Mouse (Mus musculus) urinary bladder, postnatal 25 days (tissue): Measurements from ENCODE around the gene Ccdc167.
A peak's percentile ranks its signal among the peaks of the same experiment; 100 is the strongest.

Experiments
- DNase-seq: peaks from one replicate; pipeline ENCODE4 v3.0.0; 2022; ENCODE audit warnings: low spot score

The Ccdc167 gene

DNA sequence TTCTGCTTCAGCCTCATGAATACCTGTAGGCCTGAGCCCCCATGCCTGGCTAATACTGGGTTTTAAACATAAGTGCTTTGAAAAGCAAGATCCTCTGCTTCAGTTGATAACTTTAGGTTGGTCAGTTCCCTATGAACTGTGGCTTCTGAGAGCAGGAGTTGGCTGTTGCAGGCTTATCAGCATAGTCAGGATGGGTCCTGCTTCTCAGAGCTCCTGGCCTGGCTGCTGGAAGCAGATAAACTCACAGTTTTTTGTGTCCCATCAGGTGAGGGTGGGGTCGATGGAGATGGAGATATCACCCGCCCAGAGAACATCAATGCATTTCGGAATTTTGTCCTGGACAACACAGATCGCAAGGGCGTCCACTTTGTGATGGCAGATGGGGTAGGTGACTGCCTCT, 30.1 kb downstream of the Ccdc167 start:
- DNase-seq, result no peak

DNA sequence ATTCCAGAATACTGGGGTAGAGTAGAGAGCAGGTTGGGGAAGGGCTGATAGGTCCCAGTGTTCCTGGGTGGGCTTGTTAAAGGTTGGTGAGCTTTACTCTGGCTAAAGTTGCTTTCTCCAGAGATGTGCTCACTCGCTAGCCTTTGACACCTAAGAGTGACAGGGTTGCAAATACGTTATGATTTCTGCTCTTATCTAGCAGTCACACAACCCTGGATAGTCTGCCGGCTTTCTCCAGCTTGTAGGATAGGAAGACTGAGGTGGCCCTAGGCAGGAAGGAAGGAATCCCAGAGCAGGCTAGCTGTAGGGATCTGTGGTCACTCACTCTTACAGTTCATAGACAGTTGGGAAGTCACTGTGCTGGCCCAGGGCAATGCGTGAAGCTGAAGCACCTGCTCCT, 32.6 kb downstream of the Ccdc167 start:
- no peak for DNase-seq

DNA sequence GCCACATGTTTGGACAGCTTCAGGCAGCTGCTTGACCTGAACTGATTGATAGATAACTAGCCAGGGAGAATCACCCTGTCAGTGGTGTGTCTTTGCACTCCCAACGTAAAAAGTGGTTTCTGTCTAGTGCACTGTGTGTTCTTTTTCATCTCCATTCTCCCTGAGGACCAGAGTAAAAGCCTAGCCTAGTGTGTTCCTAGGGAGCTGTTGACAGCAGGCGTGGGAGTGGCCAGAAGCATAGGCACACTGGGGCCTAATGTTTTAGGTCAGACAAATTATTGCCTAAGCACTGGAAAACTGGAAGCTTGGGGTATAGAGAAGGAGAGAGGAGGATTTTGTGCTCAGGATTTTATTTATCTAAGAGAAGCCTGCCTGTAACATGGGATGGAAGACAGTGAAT, 33.7 kb downstream of the Ccdc167 start:
- no peak for DNase-seq

- no peak for DNase-seq
Measured at GRCm38 (mm10) chr17:29682261-29682660, 34.6 kb downstream of the Ccdc167 start.

DNA sequence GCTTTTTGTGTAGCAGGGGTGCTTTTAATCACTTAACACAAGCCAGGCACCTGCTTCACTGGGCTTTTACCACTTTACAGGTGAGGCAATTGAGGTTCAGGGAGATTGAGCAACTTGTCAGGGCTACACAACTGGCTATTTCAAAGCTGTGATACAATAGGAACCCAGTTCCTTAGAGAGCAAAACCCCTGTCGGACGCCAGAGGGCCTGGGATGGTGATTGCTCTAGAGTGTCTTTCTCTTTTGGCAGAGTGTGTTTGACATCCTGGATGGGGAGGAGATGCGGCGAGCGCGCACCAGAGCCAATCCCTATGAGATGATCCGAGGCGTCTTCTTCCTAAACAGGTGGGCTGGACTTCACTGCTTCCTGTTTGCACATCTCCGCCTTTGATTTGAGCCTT, 35.2 kb downstream of the Ccdc167 start:
- DNase-seq, result no peak

GRCm38 (mm10) chr17:29680921-29681320, 35.9 kb downstream of the Ccdc167 start:
- DNase-seq, result no peak

DNA sequence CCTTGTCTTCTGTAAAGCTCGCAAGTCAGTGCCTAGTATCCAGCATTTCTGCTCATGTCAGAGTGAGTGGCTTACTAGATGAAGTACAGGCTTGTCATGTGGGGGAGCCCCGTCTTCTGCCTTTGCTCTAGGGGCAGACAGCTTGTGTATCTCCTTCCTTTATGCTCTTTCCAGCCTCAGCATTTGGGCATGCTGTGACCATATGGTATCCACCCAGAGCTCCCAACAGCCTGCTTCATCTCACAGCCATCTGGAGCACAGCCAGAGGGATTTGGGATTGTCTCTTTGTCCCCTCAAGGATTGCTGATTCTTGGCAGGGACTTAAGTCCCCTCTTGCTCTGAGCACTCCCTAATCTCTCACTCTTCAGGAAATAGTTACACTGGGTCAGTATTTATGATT, 36.7 kb downstream of the Ccdc167 start:
- no peak for DNase-seq

DNA sequence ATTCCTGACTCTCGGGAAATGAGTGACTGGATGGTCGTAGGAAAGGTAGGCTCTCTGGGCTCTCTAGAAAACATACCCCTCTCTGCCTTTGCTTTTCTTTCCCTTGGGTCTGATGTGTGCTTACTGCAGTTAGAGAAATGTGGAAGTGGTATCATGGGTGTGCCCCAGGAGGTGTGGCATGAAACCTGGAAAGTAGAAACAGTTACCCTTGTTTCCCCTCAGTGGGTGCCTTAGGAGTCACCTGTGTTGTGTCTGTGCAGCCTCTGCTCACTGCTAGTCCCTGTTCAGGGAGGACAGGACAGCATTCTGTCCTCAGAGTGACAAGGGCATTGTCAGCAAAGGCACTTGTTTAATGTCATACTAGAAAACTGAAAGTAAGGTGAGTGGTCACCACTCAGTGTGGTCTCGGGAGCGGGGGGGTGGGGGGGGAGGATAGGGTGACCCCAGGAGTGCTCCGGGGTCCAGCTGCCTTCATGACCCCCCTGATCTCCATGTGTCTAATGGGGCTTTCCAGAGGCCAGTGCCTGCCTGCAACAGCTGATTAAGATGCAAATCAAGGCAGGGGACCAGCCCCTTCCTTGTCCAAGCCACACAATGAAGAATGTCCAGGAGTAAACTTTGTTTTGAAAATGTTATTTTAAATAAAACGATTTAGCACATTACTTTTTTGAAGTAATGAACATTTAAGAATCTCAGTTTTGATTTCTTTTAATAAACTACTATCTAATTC, 37.6 kb downstream of the Ccdc167 start:
- DNase-seq, result no peak

DNA sequence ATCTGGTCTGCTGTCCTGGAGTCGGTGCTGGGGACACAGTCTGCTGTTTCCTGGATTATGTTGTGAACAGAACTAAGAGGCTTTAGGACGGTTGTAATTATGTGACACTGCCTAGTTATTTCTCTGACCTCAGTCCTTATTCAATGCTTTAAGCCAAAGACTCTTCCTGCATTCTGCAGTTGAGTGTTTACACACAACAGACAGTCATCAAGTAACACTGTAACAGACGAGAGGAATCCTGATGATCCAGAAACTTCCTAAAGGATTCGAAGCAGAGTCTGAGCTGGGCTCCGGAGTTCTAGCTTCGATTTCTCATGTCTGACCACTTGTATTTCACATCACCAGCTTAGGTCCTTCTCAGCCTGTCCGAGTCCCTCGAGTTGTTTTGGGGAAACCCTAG, 38.3 kb downstream of the Ccdc167 start:
- DNase-seq, result no peak

DNA sequence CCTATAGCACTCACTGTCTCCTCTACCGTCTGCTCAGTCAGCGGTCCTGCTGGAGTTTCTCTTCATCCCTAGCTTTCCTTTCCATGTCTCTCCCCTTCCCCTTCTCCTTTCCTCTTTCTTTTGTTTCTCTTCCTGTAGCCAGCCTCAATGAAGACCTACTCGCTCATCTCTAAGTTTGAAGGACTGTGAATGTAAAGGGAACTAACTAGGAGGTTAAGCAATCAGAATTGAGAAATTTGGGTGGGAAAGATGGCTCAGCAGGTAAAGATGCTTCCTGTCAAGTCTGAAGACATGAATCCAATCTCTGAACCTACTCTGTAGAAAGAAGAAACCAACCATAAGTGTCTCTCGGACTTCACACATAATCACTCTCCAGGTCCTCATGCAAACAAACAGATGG, 43.5 kb downstream of the Ccdc167 start:
- DNase-seq, result no peak

DNA sequence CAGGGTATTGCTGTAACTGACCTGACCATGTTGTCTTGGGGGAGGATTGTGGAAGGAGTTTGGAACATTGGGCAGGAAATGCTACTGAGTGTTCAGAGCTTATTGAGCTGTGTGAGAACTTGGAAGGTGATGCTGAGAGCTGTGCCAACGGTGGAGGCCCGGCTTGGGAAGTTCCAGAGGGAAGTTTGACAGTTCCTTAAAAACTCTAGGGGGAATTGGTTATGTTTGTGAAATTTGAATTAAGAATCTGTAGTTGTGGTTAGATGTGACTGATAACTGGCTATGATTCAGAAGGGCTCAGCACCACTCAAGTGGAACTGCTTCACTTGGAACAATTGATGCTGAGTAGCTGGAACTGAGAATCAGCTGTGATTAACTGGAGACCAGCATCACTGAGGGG, 45.8 kb downstream of the Ccdc167 start:
- no peak for DNase-seq

DNA sequence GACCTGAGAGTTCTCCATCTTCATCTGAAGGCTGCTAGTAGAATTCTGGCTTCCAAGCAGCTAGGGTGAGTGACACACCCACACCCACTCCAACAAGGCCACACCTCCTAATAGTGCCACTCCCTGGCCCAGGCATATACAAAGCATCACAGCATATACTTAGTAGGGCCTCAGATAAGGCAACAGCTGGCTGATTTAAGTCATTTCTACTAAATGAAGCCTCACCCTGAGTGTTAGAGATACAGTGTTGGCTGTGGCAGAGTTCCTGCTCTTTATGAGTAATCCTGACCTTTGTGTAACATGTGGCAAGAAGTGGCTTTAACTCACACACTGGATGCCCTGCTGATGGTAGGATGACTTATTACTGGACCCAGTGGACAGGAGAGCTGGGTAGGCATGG, 46.9 kb downstream of the Ccdc167 start:
- no peak for DNase-seq

DNA sequence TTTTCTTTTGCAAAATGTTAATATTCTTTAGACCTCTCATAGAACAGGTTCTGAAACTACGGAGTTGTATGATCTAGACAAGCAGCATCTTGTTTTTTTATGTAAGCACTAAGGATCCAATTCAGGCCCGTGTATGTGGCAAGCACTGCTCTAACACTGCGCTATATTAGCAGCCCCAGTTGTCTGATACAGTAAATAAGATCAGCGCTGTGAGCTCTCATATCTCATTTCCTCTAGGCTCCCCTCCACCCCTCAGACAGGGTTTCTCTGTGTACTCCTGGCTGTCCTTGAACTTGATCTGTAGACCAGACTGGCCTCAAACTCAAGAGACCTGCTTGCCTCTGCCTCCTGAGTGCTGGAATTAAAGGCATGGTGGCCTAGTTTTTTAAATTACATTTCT, 47.8 kb downstream of the Ccdc167 start:
- no peak for DNase-seq

DNA sequence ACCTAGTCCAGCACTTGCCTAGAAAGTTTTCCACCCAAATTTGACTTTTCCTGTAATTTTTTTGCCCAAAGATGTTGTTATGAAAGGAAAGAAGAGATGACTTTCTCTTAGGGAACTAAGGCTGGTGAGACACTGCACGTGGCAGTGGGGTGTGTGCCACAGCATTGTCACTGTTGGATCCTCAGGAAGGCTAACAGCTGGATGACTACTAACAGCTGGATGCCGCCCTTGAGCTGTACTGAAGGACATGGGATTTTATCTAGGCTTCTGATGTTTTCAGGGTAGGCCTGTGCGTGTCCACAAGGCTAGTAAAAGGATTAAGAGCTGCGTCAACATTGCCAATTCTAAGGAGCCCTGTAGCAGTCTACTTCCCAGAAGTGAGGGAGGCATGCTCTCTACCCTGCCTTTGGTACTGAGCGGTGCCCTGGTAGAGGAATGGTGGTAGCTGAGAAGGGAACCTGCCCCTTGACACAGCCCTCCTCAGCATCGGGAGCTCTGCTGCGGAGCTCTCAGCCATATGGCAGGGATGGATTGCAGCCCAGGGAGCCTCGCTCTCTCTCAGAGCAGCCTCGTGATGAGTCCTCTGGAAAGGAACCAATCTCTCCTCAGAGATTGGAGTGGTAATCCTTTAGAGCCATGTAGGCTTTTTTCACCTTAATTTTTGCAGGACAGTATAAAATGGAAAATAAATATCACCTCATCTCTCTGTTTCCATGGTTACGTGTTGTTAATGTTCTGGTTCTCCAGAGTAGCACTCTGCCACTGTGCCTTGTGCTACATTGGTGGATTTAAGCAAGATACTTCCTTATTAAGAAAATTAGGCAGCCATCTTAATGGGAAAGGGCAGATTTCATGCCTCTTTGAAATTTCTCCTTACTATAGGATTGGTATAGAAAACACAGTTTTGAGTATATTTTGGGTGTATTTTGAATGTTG, 48.5 kb downstream of the Ccdc167 start:
- DNase-seq, result no peak

- no peak for DNase-seq
Measured at GRCm38 (mm10) chr17:29662145-29662544, 54.7 kb downstream of the Ccdc167 start.

DNA sequence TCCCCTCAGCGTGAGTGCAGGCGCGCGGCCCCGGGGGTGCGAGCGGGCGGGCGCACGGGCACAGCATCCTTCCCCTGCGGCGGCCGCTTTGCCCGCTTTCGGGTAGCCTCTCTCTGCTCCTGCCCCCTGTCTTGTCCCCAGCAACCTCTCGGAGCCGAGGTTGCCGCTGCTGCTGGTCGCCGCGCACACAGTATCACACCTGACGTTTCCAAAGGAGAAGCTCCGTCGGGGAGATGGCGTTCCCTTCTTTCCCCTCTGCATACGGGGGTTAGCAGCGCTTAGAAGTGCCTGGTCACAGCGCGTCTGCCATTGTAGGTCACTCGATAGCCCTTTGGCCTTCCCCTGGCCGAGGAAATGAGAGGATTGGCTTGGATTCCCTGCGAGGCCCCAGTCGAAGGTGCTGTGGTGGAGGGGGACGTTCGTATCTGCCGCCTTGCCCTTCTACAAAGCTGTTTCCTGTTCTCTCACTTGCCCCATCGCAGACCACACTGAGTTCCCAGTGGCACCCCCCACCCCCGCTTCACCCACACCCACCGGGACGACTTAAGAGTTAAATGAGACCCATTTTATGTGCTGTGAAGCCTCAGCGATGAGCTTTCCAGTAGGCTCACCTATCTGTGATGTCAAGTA, 56.0 kb downstream of the Ccdc167 start:
- no peak for DNase-seq

- peak; percentile 97 for DNase-seq
Measured at GRCm38 (mm10) chr17:29660076-29660761, 56.6 kb downstream of the Ccdc167 start, which contains the start of gene Cmtr1. Cmtr1 (plus strand) TSS chr17:29660595.

- DNase-seq, result no peak
Measured at GRCm38 (mm10) chr17:29658249-29658648, 58.6 kb downstream of the Ccdc167 start.

DNA sequence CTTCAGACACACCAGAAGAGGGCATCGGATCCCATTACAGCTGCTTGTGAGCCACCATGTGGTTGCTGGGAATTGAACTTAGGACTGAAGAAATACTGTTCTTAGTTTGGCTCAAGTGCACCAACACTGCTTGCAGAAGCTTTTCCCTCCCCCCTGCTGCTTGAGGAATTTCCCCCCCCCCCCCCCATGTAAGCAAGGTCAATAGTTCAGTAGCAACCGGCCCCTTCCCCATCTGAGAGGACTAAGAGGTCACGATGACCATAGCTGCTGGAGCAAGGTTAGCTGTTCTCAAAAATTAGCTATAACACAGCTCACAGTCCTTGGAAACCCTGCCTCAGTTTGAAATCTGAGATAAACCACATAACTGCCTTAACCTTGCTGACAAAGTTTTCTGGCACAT, 74.6 kb downstream of the Ccdc167 start:
- no peak for DNase-seq

- DNase-seq, result no peak
Measured at GRCm38 (mm10) chr17:29640971-29641370, 75.9 kb downstream of the Ccdc167 start.

DNA sequence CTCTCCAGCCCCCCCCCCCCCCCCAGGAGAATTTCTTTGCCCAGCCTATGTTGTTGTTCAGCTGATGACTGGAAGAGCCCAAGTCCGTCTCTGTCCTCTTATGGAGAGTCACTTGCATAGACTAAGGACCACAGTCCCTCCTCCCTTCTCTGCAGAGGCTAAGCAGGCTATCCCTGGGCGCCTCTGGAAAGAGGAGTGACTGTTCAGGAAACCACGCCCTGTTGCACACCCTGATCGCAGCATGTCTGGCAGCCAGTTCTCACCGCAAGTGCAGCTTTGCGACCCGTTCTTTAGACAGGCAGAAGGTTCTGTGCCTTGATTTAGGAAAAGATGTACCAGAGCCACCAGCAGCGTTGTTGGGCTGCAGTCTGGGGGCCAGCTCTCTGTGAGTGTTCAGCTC, 78.9 kb downstream of the Ccdc167 start:
- no peak for DNase-seq

GRCm38 (mm10) chr17:29637377-29637776, 79.5 kb downstream of the Ccdc167 start:
- DNase-seq, result no peak
